Mouse (Mus musculus) G1E (cell line): ENCODE measurements around the gene Fsip1. TPM values are rescaled to one million over a fixed set of nuclear protein-coding genes. Genes with fewer than 3 reads are reported as not detected.

Experiments used
- ATAC-seq: 2 replicates; pipeline ENCODE4 v1.8.0; 2016; ENCODE audit warnings: mild to moderate bottlenecking; ENCODE audit not compliant: insufficient number of reproducible peaks, poor library complexity, low FRiP score, severe bottlenecking; ENCODE audit errors: extremely low read depth
- DNase-seq: peaks from one replicate; pipeline ENCODE4 v3.0.0; 2012; ENCODE audit warnings: low spot score
- H3K27me3 ChIP-seq: 2 replicates; pipeline ENCODE4 v1.6.1; 2012; ENCODE audit warnings: mild to moderate bottlenecking, low read length, inconsistent platforms; ENCODE audit not compliant: insufficient read depth
- H3K36me3 ChIP-seq: replicated peaks from 2 replicates; pipeline ENCODE3; 2012; ENCODE audit warnings: mild to moderate bottlenecking, inconsistent platforms
- H3K4me1 ChIP-seq: 2 replicates; pipeline ENCODE4 v1.6.1; 2012; ENCODE audit warnings: low read depth, low read length, inconsistent platforms, mixed read lengths; ENCODE audit not compliant: insufficient read depth
- H3K4me3 ChIP-seq: 2 replicates; pipeline ENCODE4 v1.5.1; 2012; ENCODE audit warnings: low read depth, mild to moderate bottlenecking, inconsistent platforms, low read length, moderate library complexity, mixed read lengths
- H3K9me3 ChIP-seq: replicated peaks from 2 replicates; pipeline ENCODE4 v1.6.1; 2012; ENCODE audit warnings: inconsistent platforms
- CTCF ChIP-seq: IDR thresholded peaks from 2 replicates; pipeline ENCODE4 v1.5.1; 2012; ENCODE audit warnings: low read depth, low read length, inconsistent platforms, mixed read lengths
- GATA1 ChIP-seq: IDR thresholded peaks from 2 replicates; pipeline ENCODE4 v1.6.1; 2012; ENCODE audit warnings: borderline replicate concordance, low read length, inconsistent platforms, mixed read lengths
- GATA2 ChIP-seq: IDR thresholded peaks from 2 replicates; pipeline ENCODE4 v1.6.1; 2012; ENCODE audit warnings: low read depth, low read length, inconsistent platforms, borderline replicate concordance
- POLR2AphosphoS5 ChIP-seq: IDR thresholded peaks from 2 replicates; pipeline ENCODE4 v1.6.1; 2012; ENCODE audit warnings: low read depth, low read length, inconsistent platforms; ENCODE audit not compliant: insufficient replicate concordance
- TAL1 ChIP-seq: conservative IDR thresholded peaks from 2 replicates; pipeline ENCODE4 v1.6.1; 2012; ENCODE audit warnings: low read depth, low read length, inconsistent platforms, mixed read lengths
- polyA plus RNA-seq: library from polyadenylated mRNA; stranded (reverse); fragments of >175 nt; gene quantifications from 2 replicates; pipeline ENCODE4 v1.2.3, GENCODE M21; 2012
- total RNA-seq, 2 experiments: library from RNA; stranded (forward) in 1 of 2; stranded (reverse) in 1 of 2; fragments of 200-1000 nt in 1 of 2; fragments of >200 nt in 1 of 2; fragmentation: Nextera tagmentation in 1 of 2; gene quantifications; 2 replicates each; pipeline ENCODE4 v1.2.3; 2014 to 2017

Gene Fsip1
- total and polyA plus RNA-seq, 3 experiments, result 0.27 TPM; not detected in 2

- no peaks in the 10 kb centered on the region for H3K4me1 ChIP-seq
- no peaks in the 10 kb centered on the region for H3K36me3 ChIP-seq
- DNase-seq (no peak), ATAC-seq (no peak)
- TF ChIP-seq GATA2 (no peak), GATA1 (no peak), TAL1 (no peak), CTCF (no peak), POLR2AphosphoS5 (no peak)
- H3K9me3 ChIP-seq, result no peaks in the 10 kb centered on the region
- no peak overlapping the region for H3K4me3 ChIP-seq
- no peaks in the 10 kb centered on the region for H3K27me3 ChIP-seq
These were observed 48.1 kb downstream of the Fsip1 start for GRCm38 (mm10) chr2:118208651-118209050.

- H3K36me3 ChIP-seq, result no peaks in the 10 kb centered on the region
- no peak for ATAC-seq
- H3K27me3 ChIP-seq, result no peaks in the 10 kb centered on the region
- TF ChIP-seq CTCF (no peak), POLR2AphosphoS5 (no peak), GATA2 (no peak), TAL1 (no peak), GATA1 (no peak)
- no peak for DNase-seq
- no peaks in the 10 kb centered on the region for H3K4me1 ChIP-seq
- H3K4me3 ChIP-seq, result no peak overlapping the region
- H3K9me3 ChIP-seq, result no peaks in the 10 kb centered on the region
These were observed 50.7 kb downstream of the Fsip1 start for GRCm38 (mm10) chr2:118205991-118206585.

- Histone ChIP-seq H3K27me3 (no peaks in the 10 kb centered on the region), H3K4me3 (no peak overlapping the region), H3K36me3 (no peaks in the 10 kb centered on the region), H3K9me3 (no peaks in the 10 kb centered on the region), H3K4me1 (no peaks in the 10 kb centered on the region)
- ATAC-seq (no peak), DNase-seq (no peak)
- TF ChIP-seq GATA2 (no peak), CTCF (no peak), GATA1 (no peak), POLR2AphosphoS5 (no peak), TAL1 (no peak)
These were observed 52.1 kb downstream of the Fsip1 start for GRCm38 (mm10) chr2:118204646-118205045.

GRCm38 (mm10) chr2:118203739-118204461 lies 52.9 kb downstream of the Fsip1 start:
- H3K4me3 ChIP-seq, result no peak overlapping the region
- TF ChIP-seq GATA2, result no peak
- no peak for TF ChIP-seq GATA1
- no peak for TF ChIP-seq CTCF
- TF ChIP-seq TAL1, result no peak
- TF ChIP-seq POLR2AphosphoS5, result no peak
- no peaks in the 10 kb centered on the region for H3K36me3 ChIP-seq
- ATAC-seq (no peak), DNase-seq (no peak)
- H3K4me1 ChIP-seq, result no peaks in the 10 kb centered on the region
- no peaks in the 10 kb centered on the region for H3K27me3 ChIP-seq
- no peaks in the 10 kb centered on the region for H3K9me3 ChIP-seq

GRCm38 (mm10) chr2:118202934-118203333 lies 53.8 kb downstream of the Fsip1 start:
- no peak overlapping the region for H3K4me3 ChIP-seq
- H3K4me1 ChIP-seq, result no peaks in the 10 kb centered on the region
- H3K36me3 ChIP-seq, result no peaks in the 10 kb centered on the region
- H3K27me3 ChIP-seq, result no peaks in the 10 kb centered on the region
- TF ChIP-seq POLR2AphosphoS5, result no peak
- TF ChIP-seq GATA1, result no peak
- TF ChIP-seq TAL1, result no peak
- no peak for TF ChIP-seq GATA2
- TF ChIP-seq CTCF, result no peak
- ATAC-seq (no peak), DNase-seq (no peak)
- no peaks in the 10 kb centered on the region for H3K9me3 ChIP-seq

- Histone ChIP-seq H3K36me3 (no peaks in the 10 kb centered on the region), H3K4me3 (no peak overlapping the region), H3K9me3 (no peaks in the 10 kb centered on the region), H3K27me3 (no peaks in the 10 kb centered on the region), H3K4me1 (no peaks in the 10 kb centered on the region)
- TF ChIP-seq TAL1, result no peak
- ATAC-seq, result no peak
- DNase-seq, result no peak
These were observed 54.8 kb downstream of the Fsip1 start for GRCm38 (mm10) chr2:118201983-118202382.
